Mouse (Mus musculus): ENCODE results near the gene Cgas.

DNA sequence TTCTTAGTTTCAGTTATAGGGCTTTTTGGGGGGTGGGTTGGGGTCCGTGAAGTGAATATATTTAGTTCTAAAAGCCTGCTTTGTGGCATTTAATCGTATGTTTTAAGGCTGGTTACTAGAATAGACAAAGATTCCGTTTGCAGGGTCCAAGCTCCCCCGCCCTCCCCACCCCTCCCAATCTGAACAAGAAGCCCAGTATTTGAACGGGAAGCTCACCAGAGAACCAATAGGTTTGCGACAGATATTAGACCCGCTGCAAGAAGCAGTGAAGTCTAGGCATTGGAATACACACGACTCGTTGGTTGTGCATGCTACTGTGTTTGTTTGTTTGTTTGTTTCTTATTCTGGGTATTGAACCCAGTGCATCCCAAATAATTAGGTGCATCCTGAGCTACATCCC, 46.5 kb downstream of the Cgas start:
- TF ChIP-seq MAX (IDR thresholded peaks at IDR 0.05) (no peak), CTCF (IDR thresholded peaks at IDR 0.05; ENCODE audit: control insufficient read depth, insufficient read depth, insufficient read length) (no peak)
